In genomic region chr14:58662601-58663000, GRCm38 (mm10) we compare ENCODE assay signal across 29 mouse cellular contexts.
DNase-seq lines count a peak whose midpoint lies in the region; ATAC-seq lines count a peak whose summit lies in the region.
"Had no signal": no experiment of that assay in that cellular context is flagged by ENCODE, and none has a peak within 500 bp of the region (broad histone marks: within the 10 kb centered on the region; RNA-seq: fewer than 3 reads in every experiment).

No protein-coding gene starts in this region.

- no peak overlapping the region for H3K9ac ChIP-seq in hindbrain, embryonic 13.5 days
- H3K9ac ChIP-seq in kidney, embryonic 15.5 days: no peak overlapping the region
- H3K9ac ChIP-seq: forebrain, embryonic 13.5 days; heart, embryonic 15.5 days; hindbrain, embryonic 14.5 days had no signal

- H3K9me3 ChIP-seq in hindbrain, embryonic 13.5 days: no peaks in the 10 kb centered on the region
- no peaks in the 10 kb centered on the region for H3K9me3 ChIP-seq in kidney, embryonic 15.5 days (replicated peaks)
- H3K9me3 ChIP-seq: forebrain, embryonic 10.5 days; forebrain, embryonic 13.5 days; heart, embryonic 15.5 days; hindbrain, embryonic 10.5 days had no signal

- 83% methylated on average over 5 of the region's 5 CpGs for WGBS in hindbrain, embryonic 13.5 days
- 38% methylated on average over 5 of the region's 5 CpGs for WGBS in kidney, embryonic 15.5 days

- H3K27me3 ChIP-seq in hindbrain, embryonic 13.5 days: no peaks in the 10 kb centered on the region
- no peaks in the 10 kb centered on the region for H3K27me3 ChIP-seq in kidney, embryonic 15.5 days
- H3K27me3 ChIP-seq: CH12.LX; forebrain, embryonic 13.5 days; heart, embryonic 15.5 days; Patski had no signal

- H3K36me3 ChIP-seq in hindbrain, embryonic 13.5 days: no peaks in the 10 kb centered on the region
- no peaks in the 10 kb centered on the region for H3K36me3 ChIP-seq in kidney, embryonic 15.5 days
- H3K36me3 ChIP-seq: forebrain, embryonic 10.5 days; G1E; heart, embryonic 15.5 days; hindbrain, embryonic 10.5 days had no signal

- H3K27ac ChIP-seq in hindbrain, embryonic 13.5 days: no peak overlapping the region
- H3K27ac ChIP-seq in kidney, embryonic 15.5 days: no peak overlapping the region
- H3K27ac ChIP-seq: forebrain, embryonic 10.5 days; forebrain, embryonic 13.5 days; gastrocnemius, adult 2 months; heart, embryonic 15.5 days; hindbrain, embryonic 10.5 days; hindbrain, embryonic 14.5 days; hindbrain, postnatal 0 days had no signal

- ATAC-seq in hindbrain, embryonic 13.5 days (ENCODE audit: low FRiP score): no peak
- no peak for ATAC-seq in kidney, embryonic 15.5 days (replicated peaks; ENCODE audit: low FRiP score)
- ATAC-seq: forebrain, embryonic 13.5 days; forebrain, embryonic 16.5 days; hindbrain, postnatal 0 days; inflammation-experienced regulatory T-cells, adult 6 months; intestine, embryonic 16.5 days; Patski had no signal

- no peak overlapping the region for H3K4me3 ChIP-seq in hindbrain, embryonic 13.5 days
- H3K4me3 ChIP-seq in kidney, embryonic 15.5 days (replicated peaks): no peak overlapping the region
- H3K4me3 ChIP-seq: forebrain, embryonic 10.5 days; forebrain, embryonic 13.5 days; gastrocnemius, adult 2 months; heart, embryonic 15.5 days; hindbrain, embryonic 10.5 days had no signal

- H3K4me2 ChIP-seq in hindbrain, embryonic 13.5 days: no peak overlapping the region
- H3K4me2 ChIP-seq in kidney, embryonic 15.5 days: no peak overlapping the region
- H3K4me2 ChIP-seq: forebrain, embryonic 13.5 days; heart, embryonic 11.5 days; heart, embryonic 15.5 days; hindbrain, embryonic 14.5 days had no signal

- DNase-seq in adrenal gland, adult (ENCODE audit: inconsistent age in 2 of 2, low spot score in 1 of 2): peak; percentile 90 to 96
- DNase-seq in adrenal gland, adult 2 months: peak; percentile 92
- DNase-seq in adrenal gland, postnatal 14 days: peak; percentile 88
- peak; percentile 24 to 37 for DNase-seq in adrenal gland, postnatal 4 days (ENCODE audit: low spot score in 2 of 2)
- DNase-seq in kidney, adult 18-20 months: no peak
- DNase-seq: B cell, adult 2 months; cerebellum, adult 18-20 months; cerebellum, adult 9-10 months; cerebellum, postnatal 14 days; gastrocnemius, adult 2 months; gastrocnemius, postnatal 14 days; heart, adult 11 months; heart, postnatal 10 days; heart, postnatal 36 days had no signal

- peaks cover 5% of the 10 kb centered on the region; the same call in 1 of the 2 replicates for H3K4me1 ChIP-seq in hindbrain, embryonic 13.5 days (replicated peaks)
- peaks cover 10% of the 10 kb centered on the region for H3K4me1 ChIP-seq in kidney, embryonic 15.5 days
